Mouse (Mus musculus) MEL (cell line): ENCODE data around the gene Lipo3.
"Not testable (repeated sequence)": the region's sequence is repeated elsewhere in the genome, so short reads cannot be mapped to it uniquely, and the experiment has no call there.

Source experiments
- CTCF ChIP-seq, 3 experiments: IDR thresholded peaks in 2 of 3; conservative IDR thresholded peaks in 1 of 3; 2 replicates each; pipeline ENCODE4 v1.5.1; 2011 to 2012; ENCODE audit warnings: low read length in 3 of 3, low read depth in 2 of 3, mild to moderate bottlenecking in 2 of 3, improper control_type of control experiment in 1 of 3, inconsistent platforms in 1 of 3, mixed read lengths in 1 of 3, moderate library complexity in 1 of 3; ENCODE audit not compliant: control insufficient read depth in 1 of 3, insufficient read depth in 1 of 3, poor library complexity in 1 of 3, severe bottlenecking in 1 of 3
- E2F4 ChIP-seq: IDR thresholded peaks from 2 replicates; pipeline ENCODE4 v1.6.1; 2011; ENCODE audit warnings: low read depth, low read length, improper control_type of control experiment, borderline replicate concordance
- MAFK ChIP-seq: IDR thresholded peaks from 2 replicates; pipeline ENCODE4 v1.6.1; 2011; ENCODE audit warnings: low read depth, mild to moderate bottlenecking, low read length, improper control_type of control experiment, borderline replicate concordance
- POLR2A ChIP-seq, 2 experiments: IDR thresholded peaks; 2 replicates each; pipeline ENCODE4 v1.6.1; 2011 to 2012; ENCODE audit warnings: low read length in 2 of 2, mild to moderate bottlenecking in 2 of 2, control low read depth in 1 of 2, improper control_type of control experiment in 1 of 2, low read depth in 1 of 2, moderate library complexity in 1 of 2; ENCODE audit not compliant: control insufficient read depth in 1 of 2, insufficient read depth in 1 of 2, poor library complexity in 1 of 2
- USF2 ChIP-seq, 2 experiments: IDR thresholded peaks; 2 replicates each; pipeline ENCODE4 v1.6.1; 2011 to 2012; ENCODE audit warnings: improper control_type of control experiment in 2 of 2, low read length in 2 of 2, borderline replicate concordance in 1 of 2, inconsistent platforms in 1 of 2, low read depth in 1 of 2, mild to moderate bottlenecking in 1 of 2; ENCODE audit not compliant: insufficient read depth in 1 of 2

DNA sequence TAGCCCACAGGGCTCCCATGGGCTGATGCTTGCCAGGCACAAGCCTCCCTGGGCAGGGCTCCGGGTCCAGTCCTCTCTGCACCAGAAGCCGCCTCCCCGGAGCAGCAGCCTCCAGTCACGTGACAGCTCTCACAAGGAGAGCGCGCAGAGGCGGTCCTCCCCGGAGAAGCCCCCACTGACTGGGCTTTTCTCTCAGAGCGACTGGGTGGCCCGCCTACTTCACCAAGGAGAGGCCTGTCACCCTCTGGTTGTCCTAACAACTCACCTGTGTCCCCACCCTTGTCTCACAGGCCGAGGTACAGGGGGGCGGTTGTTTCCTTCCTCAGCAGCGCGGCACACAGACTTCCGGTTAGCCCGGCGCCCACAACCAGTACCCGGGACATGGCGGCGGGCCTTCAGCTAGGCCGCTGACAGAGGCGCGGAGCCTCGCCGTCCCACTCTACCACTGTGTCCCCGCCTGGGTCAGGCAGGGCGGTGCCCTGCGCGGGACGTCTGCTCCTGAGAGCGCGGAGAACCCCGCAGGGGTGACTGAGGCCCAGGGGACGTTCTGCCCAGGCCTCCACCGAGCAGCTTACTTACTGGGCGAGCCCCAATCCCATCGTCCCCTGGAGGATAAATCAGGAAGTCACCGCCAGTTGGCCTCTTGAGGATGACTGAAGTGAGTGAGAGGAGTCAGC lies 172.0 kb downstream of the Lipo3 start:
- TF ChIP-seq USF2 (IDR thresholded peaks at IDR 0.05; ENCODE audit: borderline replicate concordance in 1 of 2, insufficient read depth in 1 of 2, low read depth in 1 of 2, low read length in 2 of 2); CTCF (IDR thresholded peaks at IDR 0.05 in 2 of 3, conservative IDR thresholded peaks at IDR 0.05 in 1 of 3; ENCODE audit: control insufficient read depth in 1 of 3, insufficient read depth in 1 of 3, low read depth in 2 of 3, low read length in 3 of 3, poor library complexity in 1 of 3, severe bottlenecking in 1 of 3); E2F4; POLR2A (IDR thresholded peaks at IDR 0.05; ENCODE audit: control insufficient read depth in 1 of 2, insufficient read depth in 1 of 2, low read depth in 1 of 2, low read length in 2 of 2, poor library complexity in 1 of 2); MAFK: not testable (repeated sequence)
